Mouse (Mus musculus) limb, embryonic 10.5 days (tissue): Measurements from ENCODE around the gene Ctxn1. TPM values are rescaled to one million over a fixed set of nuclear protein-coding genes. Genes with fewer than 3 reads are reported as not detected.

ENCODE experiments used
- DNase-seq: peaks from one replicate; pipeline ENCODE4 v3.0.0-alpha.2; 2017; ENCODE audit warnings: low spot score
- H3K27ac ChIP-seq: fragments of 300-500 bp; sonication (generic); 2 replicates; pipeline ENCODE4 v1.5.1; 2016; ENCODE audit warnings: mild to moderate bottlenecking
- H3K27me3 ChIP-seq: fragments of 300-500 bp; sonication (generic); 2 replicates; pipeline ENCODE4 v1.6.1; 2016; ENCODE audit warnings: low read depth, mild to moderate bottlenecking; ENCODE audit not compliant: poor library complexity, severe bottlenecking
- H3K36me3 ChIP-seq: fragments of 300-500 bp; sonication (generic); 2 replicates; pipeline ENCODE4 v1.6.1; 2016; ENCODE audit warnings: mild to moderate bottlenecking, moderate library complexity
- H3K4me1 ChIP-seq: fragments of 300-500 bp; sonication (generic); 2 replicates; pipeline ENCODE4 v1.6.1; 2016
- H3K4me3 ChIP-seq: fragments of 300-500 bp; sonication (generic); 2 replicates; pipeline ENCODE4 v1.5.1; 2016; ENCODE audit warnings: mild to moderate bottlenecking, moderate library complexity
- H3K9me3 ChIP-seq: fragments of 300-500 bp; sonication (generic); replicated peaks from 2 replicates; pipeline ENCODE4 v1.6.1; 2016; ENCODE audit warnings: mild to moderate bottlenecking
- WGBS: fragments of 180-500 bp; shearing (Covaris S2); methylation state at CpG from one replicate; pipeline ENCODE4 v1.1.7; 2016; 5-methylcytosine and 5-hydroxymethylcytosine counted together
- polyA plus RNA-seq: library from polyadenylated mRNA; unstranded; fragments of >200 nt; fragmentation: Nextera tagmentation; extraction: Ambion mirVana; gene quantifications from 2 replicates; pipeline ENCODE4 v1.2.1, GENCODE M21; 2016

Gene Ctxn1
- 113 and 132 TPM in 2 replicates for polyA plus RNA-seq

GRCm38 (mm10) chr8:4259125-4259804, at the start of gene Ctxn1:
Gene Ctxn1 (minus strand): TSS chr8:4259274.
- WGBS = 6% methylated on average over 32 of the region's 33 CpGs
- H3K27ac ChIP-seq = peak within 1 kb of the TSS; percentile 99
- H3K9me3 ChIP-seq = no peaks in the 10 kb centered on the region
- H3K4me3 ChIP-seq = peak within 1 kb of the TSS; percentile 90
- DNase-seq = peak; percentile 98
- H3K4me1 ChIP-seq = peaks cover 38% of the 10 kb centered on the region
- peaks cover 84% of the 10 kb centered on the region for H3K36me3 ChIP-seq
- H3K27me3 ChIP-seq = no peaks in the 10 kb centered on the region

- Histone ChIP-seq H3K4me3 (no peak overlapping the region), H3K36me3 (peaks cover 100% of the 10 kb centered on the region), H3K9me3 (no peaks in the 10 kb centered on the region), H3K27ac (no peak overlapping the region), H3K27me3 (no peaks in the 10 kb centered on the region), H3K4me1 (no peaks in the 10 kb centered on the region)
- 96% methylated on average over 2 of the region's 2 CpGs for WGBS
- no peak for DNase-seq
These were observed 46.8 kb upstream of the Ctxn1 start for GRCm38 (mm10) chr8:4305838-4306237.

GRCm38 (mm10) chr8:4304124-4304547, 45.1 kb upstream of the Ctxn1 start:
- H3K4me3 ChIP-seq = no peak overlapping the region
- no peak for DNase-seq
- H3K9me3 ChIP-seq = no peaks in the 10 kb centered on the region
- 87% methylated on average over 3 of the region's 3 CpGs for WGBS
- H3K4me1 ChIP-seq = no peaks in the 10 kb centered on the region
- H3K27ac ChIP-seq = no peak overlapping the region
- H3K27me3 ChIP-seq = no peaks in the 10 kb centered on the region
- peaks cover 99% of the 10 kb centered on the region for H3K36me3 ChIP-seq

GRCm38 (mm10) chr8:4297822-4298221, 38.7 kb upstream of the Ctxn1 start:
- Histone ChIP-seq H3K4me1 (no peaks in the 10 kb centered on the region), H3K36me3 (peaks cover 98% of the 10 kb centered on the region), H3K27me3 (no peaks in the 10 kb centered on the region), H3K27ac (no peak overlapping the region), H3K9me3 (no peaks in the 10 kb centered on the region), H3K4me3 (no peak overlapping the region)
- WGBS = 91% methylated on average over 4 of the region's 4 CpGs
- no peak for DNase-seq

GRCm38 (mm10) chr8:4292738-4293137, 33.7 kb upstream of the Ctxn1 start:
- Histone ChIP-seq H3K27ac (no peak overlapping the region), H3K4me1 (no peaks in the 10 kb centered on the region), H3K36me3 (peaks cover 100% of the 10 kb centered on the region), H3K27me3 (no peaks in the 10 kb centered on the region), H3K4me3 (no peak overlapping the region), H3K9me3 (no peaks in the 10 kb centered on the region)
- DNase-seq = no peak
- 89% methylated on average over 5 of the region's 5 CpGs for WGBS

- no peak for DNase-seq
- Histone ChIP-seq H3K4me1 (peaks cover 8% of the 10 kb centered on the region), H3K4me3 (peak overlapping the region; percentile 81), H3K36me3 (peaks cover 31% of the 10 kb centered on the region), H3K27ac (peak overlapping the region; percentile 91), H3K9me3 (no peaks in the 10 kb centered on the region), H3K27me3 (no peaks in the 10 kb centered on the region)
- 33% methylated on average over 9 of the region's 9 CpGs for WGBS
These were observed 17.0 kb upstream of the Ctxn1 start for GRCm38 (mm10) chr8:4276111-4276465.

- Histone ChIP-seq H3K4me3 (peak within 1 kb of the TSS; percentile 81), H3K36me3 (peaks cover 37% of the 10 kb centered on the region), H3K9me3 (no peaks in the 10 kb centered on the region), H3K27ac (peak within 1 kb of the TSS; percentile 91), H3K27me3 (no peaks in the 10 kb centered on the region), H3K4me1 (peaks cover 6% of the 10 kb centered on the region)
- peak; percentile 95 for DNase-seq
- WGBS = under 1% methylated on average over 39 of the region's 39 CpGs
These were observed 16.4 kb upstream of the Ctxn1 start, which contains the start of gene Timm44 for GRCm38 (mm10) chr8:4275275-4276110. Gene Timm44 (minus strand): TSS chr8:4275913.

- Histone ChIP-seq H3K4me1 (peaks cover under 1% of the 10 kb centered on the region; the same call in 1 of the 2 replicates), H3K4me3 (no peak overlapping the region), H3K9me3 (no peaks in the 10 kb centered on the region), H3K36me3 (peaks cover 95% of the 10 kb centered on the region), H3K27ac (no peak overlapping the region), H3K27me3 (no peaks in the 10 kb centered on the region)
- 91% methylated on average over 6 of the region's 6 CpGs for WGBS
- no peak for DNase-seq
These were observed 10.5 kb upstream of the Ctxn1 start for GRCm38 (mm10) chr8:4269609-4270008.

GRCm38 (mm10) chr8:4267627-4268026, 8.6 kb upstream of the Ctxn1 start:
- DNase-seq = peak; percentile 28
- WGBS = 82% methylated on average over 15 of the region's 15 CpGs

GRCm38 (mm10) chr8:4265160-4265914, 6.3 kb upstream of the Ctxn1 start:
- 92% methylated on average over 15 of the region's 15 CpGs for WGBS
- peaks cover under 1% of the 10 kb centered on the region; the same call in 1 of the 2 replicates for H3K4me1 ChIP-seq
- DNase-seq = no peak
- H3K9me3 ChIP-seq = no peaks in the 10 kb centered on the region
- H3K27ac ChIP-seq = no peak overlapping the region
- peaks cover 100% of the 10 kb centered on the region for H3K36me3 ChIP-seq
- H3K4me3 ChIP-seq = no peak overlapping the region
- H3K27me3 ChIP-seq = no peaks in the 10 kb centered on the region

More at GRCm38 (mm10) chr8:4267627-4268026, 8.6 kb upstream of the Ctxn1 start:
- peaks cover 98% of the 10 kb centered on the region for H3K36me3 ChIP-seq
- no peak overlapping the region for H3K27ac ChIP-seq
- no peaks in the 10 kb centered on the region for H3K27me3 ChIP-seq
- no peaks in the 10 kb centered on the region for H3K4me1 ChIP-seq
- no peak overlapping the region for H3K4me3 ChIP-seq
- no peaks in the 10 kb centered on the region for H3K9me3 ChIP-seq

GRCm38 (mm10) chr8:4263105-4263791, 4.2 kb upstream of the Ctxn1 start:
- no peak overlapping the region for H3K27ac ChIP-seq
- H3K36me3 ChIP-seq = peaks cover 87% of the 10 kb centered on the region
- H3K4me1 ChIP-seq = peaks cover 17% of the 10 kb centered on the region
- WGBS = 93% methylated on average over 8 of the region's 8 CpGs
- H3K27me3 ChIP-seq = no peaks in the 10 kb centered on the region
- no peak for DNase-seq
- no peaks in the 10 kb centered on the region for H3K9me3 ChIP-seq
- no peak overlapping the region for H3K4me3 ChIP-seq

GRCm38 (mm10) chr8:4259805-4260170, 714 bp upstream of the Ctxn1 start:
- peak overlapping the region; percentile 90; the same call in 1 of the 2 replicates for H3K4me3 ChIP-seq

More at GRCm38 (mm10) chr8:4259805-4260170, 714 bp upstream of the Ctxn1 start:
- WGBS = 81% methylated on average over 4 of the region's 4 CpGs
- peak overlapping the region; percentile 99 for H3K27ac ChIP-seq
- H3K9me3 ChIP-seq = no peaks in the 10 kb centered on the region
- H3K4me1 ChIP-seq = peaks cover 35% of the 10 kb centered on the region
- H3K27me3 ChIP-seq = no peaks in the 10 kb centered on the region
- H3K36me3 ChIP-seq = peaks cover 84% of the 10 kb centered on the region
- no peak for DNase-seq
